Mouse (Mus musculus) erythroblast, embryonic 14.5 days (primary cell): ENCODE data around the gene Trem1. TPM values are rescaled to one million over a fixed set of nuclear protein-coding genes. Genes with fewer than 3 reads are reported as not detected.

Experiments
- H3K27me3 ChIP-seq: 2 replicates; pipeline ENCODE4 v1.6.1; 2012; ENCODE audit warnings: inconsistent platforms; ENCODE audit not compliant: control insufficient read depth
- H3K36me3 ChIP-seq: 2 replicates; pipeline ENCODE4 v1.6.1; 2012; ENCODE audit warnings: mild to moderate bottlenecking, inconsistent platforms; ENCODE audit not compliant: control insufficient read depth
- H3K4me1 ChIP-seq: 2 replicates; pipeline ENCODE4 v1.6.1; 2012; ENCODE audit warnings: inconsistent platforms; ENCODE audit not compliant: control insufficient read depth
- H3K4me3 ChIP-seq: replicated peaks from 2 replicates; pipeline ENCODE3; 2012; ENCODE audit warnings: moderate library complexity, mild to moderate bottlenecking, inconsistent platforms
- H3K9me3 ChIP-seq: 2 replicates; pipeline ENCODE4 v1.6.1; 2012; ENCODE audit warnings: low read length, inconsistent platforms, mixed read lengths; ENCODE audit not compliant: control insufficient read depth
- GATA1 ChIP-seq: IDR thresholded peaks from 2 replicates; pipeline ENCODE4 v1.6.1; 2012; ENCODE audit warnings: low read length, inconsistent platforms, mixed read lengths
- TAL1 ChIP-seq: IDR thresholded peaks from 3 replicates; pipeline ENCODE4 v1.6.1; 2012; ENCODE audit warnings: low read length, inconsistent platforms, mixed read lengths
- polyA plus RNA-seq: library from polyadenylated mRNA; stranded (reverse); fragments of >175 nt; gene quantifications from 2 replicates; pipeline ENCODE4 v1.2.3, GENCODE M21; 2012

Trem1 gene
- polyA plus RNA-seq: not detected in 2 replicates

GRCm38 (mm10) chr17:48232518-48232917, at the start of gene Trem1:
Gene Trem1 (plus strand): TSS chr17:48232768.
- Histone ChIP-seq H3K9me3 (no peaks in the 10 kb centered on the region), H3K27me3 (no peaks in the 10 kb centered on the region), H3K4me1 (peaks cover 1% of the 10 kb centered on the region), H3K36me3 (no peaks in the 10 kb centered on the region), H3K4me3 (no peak within 1 kb of the TSS)
- TF ChIP-seq TAL1 (no peak), GATA1 (no peak)

GRCm38 (mm10) chr17:48185252-48185651, 47.3 kb upstream of the Trem1 start:
- Histone ChIP-seq H3K9me3 (no peaks in the 10 kb centered on the region), H3K4me3 (no peak overlapping the region), H3K4me1 (no peaks in the 10 kb centered on the region), H3K36me3 (no peaks in the 10 kb centered on the region), H3K27me3 (no peaks in the 10 kb centered on the region)
- TF ChIP-seq GATA1 (no peak), TAL1 (no peak)

DNA sequence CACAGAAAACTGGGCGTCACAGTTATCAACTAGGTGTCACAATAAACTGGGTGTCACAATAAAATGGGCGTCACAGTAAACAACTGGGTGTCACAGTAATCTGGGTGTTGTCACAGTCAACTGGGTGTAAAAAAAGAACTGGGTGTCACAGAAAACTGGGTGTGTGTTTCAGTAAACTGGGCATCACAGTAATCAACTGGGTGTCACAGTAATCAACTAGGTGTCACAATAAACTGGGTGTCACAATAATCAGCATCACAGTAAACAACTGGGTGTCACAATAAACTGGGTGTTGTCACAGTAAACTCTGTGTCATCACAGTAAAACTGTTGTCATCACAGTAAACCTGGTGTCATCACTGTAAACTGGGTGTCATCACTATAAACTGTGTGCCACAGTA, 40.2 kb upstream of the Trem1 start:
- H3K4me3 ChIP-seq: no peak overlapping the region
- no peaks in the 10 kb centered on the region for H3K4me1 ChIP-seq
- H3K9me3 ChIP-seq: peaks cover 24% of the 10 kb centered on the region
- H3K36me3 ChIP-seq: no peaks in the 10 kb centered on the region
- H3K27me3 ChIP-seq: no peaks in the 10 kb centered on the region
- TF ChIP-seq TAL1 (no peak), GATA1 (no peak)

GRCm38 (mm10) chr17:48203086-48203485, 29.5 kb upstream of the Trem1 start:
- H3K4me1 ChIP-seq: no peaks in the 10 kb centered on the region
- H3K27me3 ChIP-seq: no peaks in the 10 kb centered on the region
- H3K9me3 ChIP-seq: peaks cover 37% of the 10 kb centered on the region
- no peaks in the 10 kb centered on the region for H3K36me3 ChIP-seq
- no peak for TF ChIP-seq GATA1
- TF ChIP-seq TAL1: no peak
- no peak overlapping the region for H3K4me3 ChIP-seq

DNA sequence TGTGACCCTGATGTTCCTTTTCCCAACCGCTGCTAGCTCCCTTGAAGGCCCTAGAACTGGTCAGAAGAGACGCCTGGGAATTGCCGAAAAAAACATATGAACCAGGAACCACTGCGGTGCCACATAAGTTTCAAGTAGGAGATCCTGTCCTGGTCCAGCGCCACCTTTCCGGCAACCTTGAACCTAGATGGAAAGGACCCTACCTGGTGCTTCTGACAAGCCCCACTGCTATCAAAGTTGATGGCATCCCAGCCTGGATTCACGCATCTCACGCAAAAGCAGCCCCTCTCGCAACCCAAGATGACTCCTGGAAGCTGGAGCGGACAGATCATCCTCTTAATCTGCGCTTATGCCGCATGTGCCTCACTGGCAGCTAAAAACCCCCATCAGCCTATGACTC, 20.0 kb upstream of the Trem1 start:
- no peaks in the 10 kb centered on the region for H3K27me3 ChIP-seq

DNA sequence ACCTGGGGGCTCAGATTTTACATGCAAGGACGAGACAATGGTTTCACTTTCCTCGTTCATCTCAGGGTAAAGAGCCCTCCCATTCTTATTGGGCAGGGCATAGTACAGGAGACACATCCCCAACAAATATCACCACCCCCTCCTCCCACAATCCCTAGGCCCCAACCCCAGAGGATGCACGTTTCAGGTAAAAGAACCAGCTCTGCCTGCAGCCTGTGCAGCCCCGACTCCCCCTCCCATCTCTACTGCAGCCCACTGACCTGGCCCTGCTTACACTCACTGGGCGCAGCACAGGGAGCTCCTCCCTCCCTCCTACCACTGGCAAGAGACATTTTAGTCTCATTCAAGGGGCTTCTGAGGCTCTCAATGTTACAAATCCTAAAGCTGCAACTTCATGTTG, 19.1 kb upstream of the Trem1 start:
- Histone ChIP-seq H3K4me1 (no peaks in the 10 kb centered on the region), H3K4me3 (no peak overlapping the region), H3K36me3 (no peaks in the 10 kb centered on the region), H3K27me3 (no peaks in the 10 kb centered on the region), H3K9me3 (peaks cover 25% of the 10 kb centered on the region)
- TF ChIP-seq TAL1: no peak
- TF ChIP-seq GATA1: no peak

More for the DNA sequence above, 20.0 kb upstream of the Trem1 start:
- no peak overlapping the region for H3K4me3 ChIP-seq
- no peak for TF ChIP-seq TAL1
- TF ChIP-seq GATA1: no peak
- H3K4me1 ChIP-seq: no peaks in the 10 kb centered on the region
- peaks cover 20% of the 10 kb centered on the region for H3K9me3 ChIP-seq
- H3K36me3 ChIP-seq: no peaks in the 10 kb centered on the region

GRCm38 (mm10) chr17:48215429-48215828, 17.1 kb upstream of the Trem1 start:
- no peaks in the 10 kb centered on the region for H3K27me3 ChIP-seq
- peaks cover 3% of the 10 kb centered on the region for H3K4me1 ChIP-seq
- no peaks in the 10 kb centered on the region for H3K36me3 ChIP-seq
- TF ChIP-seq GATA1 (no peak), TAL1 (no peak)
- no peak overlapping the region for H3K4me3 ChIP-seq
- H3K9me3 ChIP-seq: peaks cover 44% of the 10 kb centered on the region

DNA sequence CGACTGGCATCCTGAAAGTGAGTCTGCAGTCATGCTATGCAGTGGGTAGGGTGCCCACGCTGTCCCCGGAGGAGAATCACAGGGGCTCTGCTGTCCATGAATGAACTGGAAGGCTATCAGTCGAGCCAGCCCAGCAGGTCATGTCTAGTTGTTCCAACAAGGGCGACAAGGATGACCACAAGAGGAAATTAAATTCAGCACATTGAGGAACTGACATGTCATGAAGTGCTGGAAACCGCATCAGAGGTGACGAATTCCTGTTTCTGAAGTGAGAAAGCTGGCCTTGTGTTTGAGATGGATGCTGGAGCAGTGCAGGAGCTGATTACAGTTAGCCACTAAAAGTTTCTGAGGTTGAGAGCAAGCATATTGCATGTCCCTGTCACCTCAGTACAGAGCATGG, 1.9 kb upstream of the Trem1 start:
- TF ChIP-seq TAL1 (no peak), GATA1 (no peak)

DNA sequence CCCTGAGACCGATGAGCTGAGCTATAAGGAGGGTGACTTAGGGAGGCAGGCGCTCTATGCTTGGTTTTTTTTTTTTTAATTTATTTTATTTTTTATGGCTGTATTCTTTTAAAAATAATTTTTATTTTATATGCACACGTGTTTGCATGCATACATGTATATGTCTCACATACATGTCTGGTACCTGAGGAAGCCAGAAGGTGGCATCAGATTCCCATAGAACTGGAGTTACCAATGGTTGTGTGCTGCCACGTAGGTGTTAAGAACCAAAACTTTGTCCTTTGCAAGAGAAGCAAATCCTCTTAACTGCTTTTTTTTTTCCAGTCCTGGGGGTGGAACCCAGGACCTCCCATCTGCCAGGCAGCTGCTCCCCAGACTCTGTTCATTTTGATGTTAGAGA, 1.2 kb downstream of the Trem1 start:
- TF ChIP-seq TAL1: no peak
- TF ChIP-seq GATA1: no peak

More for the DNA sequence above, 1.9 kb upstream of the Trem1 start:
- H3K4me1 ChIP-seq: peaks cover 1% of the 10 kb centered on the region
- no peak overlapping the region for H3K4me3 ChIP-seq
- H3K27me3 ChIP-seq: no peaks in the 10 kb centered on the region
- no peaks in the 10 kb centered on the region for H3K9me3 ChIP-seq
- H3K36me3 ChIP-seq: no peaks in the 10 kb centered on the region

GRCm38 (mm10) chr17:48234550-48234949, 2.0 kb downstream of the Trem1 start:
- H3K27me3 ChIP-seq: no peaks in the 10 kb centered on the region

More for the DNA sequence above, 1.2 kb downstream of the Trem1 start:
- H3K9me3 ChIP-seq: no peaks in the 10 kb centered on the region
- H3K4me3 ChIP-seq: no peak overlapping the region
- H3K36me3 ChIP-seq: no peaks in the 10 kb centered on the region
- no peaks in the 10 kb centered on the region; the same call in 1 of the 2 replicates for H3K4me1 ChIP-seq
- no peaks in the 10 kb centered on the region for H3K27me3 ChIP-seq

More at GRCm38 (mm10) chr17:48234550-48234949, 2.0 kb downstream of the Trem1 start:
- Histone ChIP-seq H3K4me1 (no peaks in the 10 kb centered on the region), H3K36me3 (no peaks in the 10 kb centered on the region), H3K4me3 (no peak overlapping the region), H3K9me3 (no peaks in the 10 kb centered on the region)
- TF ChIP-seq TAL1 (no peak), GATA1 (no peak)
